Mouse (Mus musculus) heart, postnatal 10 days (tissue): ENCODE data around the gene Adarb1. TPM values are rescaled to one million over a fixed set of nuclear protein-coding genes. Genes with fewer than 3 reads are reported as not detected.

Experiments
- DNase-seq, 2 experiments: peaks; one replicate each; pipeline ENCODE4 v3.0.0; 2021
- intact Hi-C: fragments of 180-260 bp; cut with DNase I; formaldehyde crosslinking; loops from one replicate; pipeline ENCODE4 v1.15.1; 2025
- total RNA-seq, 2 experiments: library from RNA; stranded (reverse); gene quantifications; 2 replicates each; pipeline ENCODE4 v1.2.3; 2021

Gene Adarb1
- total RNA-seq, 2 experiments from 2014 or later: 19.4 to 27.4 TPM

- intact Hi-C loops: no loop called here
- DNase-seq: no peak
Measured at GRCm38 (mm10) chr10:77438021-77438420, 20.0 kb upstream of the Adarb1 start.

GRCm38 (mm10) chr10:77435343-77435742, 17.3 kb upstream of the Adarb1 start:
- intact Hi-C loops: loop anchor here (2.0 kb wide), 1 partner anchor 73 kb away; no protein-coding TSS in a partner anchor
- no peak for DNase-seq

- intact Hi-C loops: loop anchor here (2.0 kb wide), 1 partner anchor 74 kb away; no protein-coding TSS in a partner anchor
- DNase-seq: peak; percentile 74 to 76
Measured at GRCm38 (mm10) chr10:77434457-77435151, 16.5 kb upstream of the Adarb1 start.

- intact Hi-C loops: loop anchor here (2.0 kb wide), 1 partner anchor 75 kb away; no protein-coding TSS in a partner anchor
- peak in 1 of 2 experiments; percentile 43 for DNase-seq
Measured at GRCm38 (mm10) chr10:77434076-77434456, 16.0 kb upstream of the Adarb1 start.

- no peak for DNase-seq
- intact Hi-C loops: no loop called here
Measured at GRCm38 (mm10) chr10:77430771-77431170, 12.7 kb upstream of the Adarb1 start.

- no peak for DNase-seq
- intact Hi-C loops: no loop called here
Measured at GRCm38 (mm10) chr10:77429921-77430320, 11.9 kb upstream of the Adarb1 start.

- intact Hi-C loops: no loop called here
- DNase-seq: peak; percentile 35 to 53
Measured at GRCm38 (mm10) chr10:77427610-77428009, 9.5 kb upstream of the Adarb1 start.

GRCm38 (mm10) chr10:77420190-77420589, 2.1 kb upstream of the Adarb1 start:
- no peak for DNase-seq
- intact Hi-C loops: no loop called here

- peak; percentile 22 to 47 for DNase-seq
- intact Hi-C loops: loop anchor here (2.0 to 5.0 kb wide), 4 partner anchors 31 to 135 kb away; no protein-coding TSS in a partner anchor
Measured at GRCm38 (mm10) chr10:77417240-77418102, 599 bp downstream of the Adarb1 start.

GRCm38 (mm10) chr10:77416666-77417239, 1.3 kb downstream of the Adarb1 start:
- no peak for DNase-seq
- intact Hi-C loops: loop anchor here (5.0 kb wide), 3 partner anchors 66 to 134 kb away; no protein-coding TSS in a partner anchor

GRCm38 (mm10) chr10:77415867-77416266, 2.2 kb downstream of the Adarb1 start:
- DNase-seq: peak; percentile 26 to 36
- intact Hi-C loops: loop anchor here (5.0 kb wide), 3 partner anchors 66 to 134 kb away; no protein-coding TSS in a partner anchor

GRCm38 (mm10) chr10:77413791-77414190, 4.3 kb downstream of the Adarb1 start:
- no peak for DNase-seq
- intact Hi-C loops: no loop called here

- no peak for DNase-seq
- intact Hi-C loops: no loop called here
Measured at GRCm38 (mm10) chr10:77409154-77409553, 8.9 kb downstream of the Adarb1 start.

- intact Hi-C loops: no loop called here
Measured at GRCm38 (mm10) chr10:77408241-77408640, 9.8 kb downstream of the Adarb1 start.

GRCm38 (mm10) chr10:77406486-77406885, 11.6 kb downstream of the Adarb1 start:
- intact Hi-C loops: no loop called here
- no peak for DNase-seq

More at GRCm38 (mm10) chr10:77408241-77408640, 9.8 kb downstream of the Adarb1 start:
- no peak for DNase-seq

- intact Hi-C loops: no loop called here
- DNase-seq: no peak
Measured at GRCm38 (mm10) chr10:77402463-77402862, 15.6 kb downstream of the Adarb1 start.

GRCm38 (mm10) chr10:77401039-77401438, 17.0 kb downstream of the Adarb1 start:
- intact Hi-C loops: no loop called here
- no peak for DNase-seq

- intact Hi-C loops: no loop called here
- DNase-seq: no peak
Measured at GRCm38 (mm10) chr10:77399938-77400337, 18.1 kb downstream of the Adarb1 start.

GRCm38 (mm10) chr10:77398082-77398481, 20.0 kb downstream of the Adarb1 start:
- intact Hi-C loops: no loop called here
- peak; percentile 55 to 57 for DNase-seq

GRCm38 (mm10) chr10:77397056-77397642, 20.9 kb downstream of the Adarb1 start:
- DNase-seq: peak in 1 of 2 experiments; percentile 23
- intact Hi-C loops: no loop called here

GRCm38 (mm10) chr10:77396015-77396414, 22.1 kb downstream of the Adarb1 start:
- intact Hi-C loops: no loop called here
- DNase-seq: no peak
